Mouse (Mus musculus): Measurements from ENCODE around the gene H2al1c.

GRCm38 (mm10) chrX:11264918-11265317, 40.5 kb upstream of the H2al1c start:
- TF ChIP-seq CTCF (conservative IDR thresholded peaks at IDR 0.05; ENCODE audit: insufficient read depth, insufficient read length, low read depth, low read length) (no peak), POLR2A (IDR thresholded peaks at IDR 0.05; ENCODE audit: low read depth, low read length) (no peak)
